Mouse (Mus musculus) cortical plate, adult 2 months (tissue): Measurements from ENCODE around the gene Rsl24d1.

Source experiments
- CTCF ChIP-seq: fragments of 200-500 bp; IDR thresholded peaks from 2 replicates; pipeline ENCODE4 v1.5.1; 2011; ENCODE audit warnings: mild to moderate bottlenecking, control low read depth, low read length; ENCODE audit not compliant: insufficient read depth; ENCODE audit errors: extremely low read depth
- POLR2A ChIP-seq: fragments of 200-500 bp; IDR thresholded peaks from 2 replicates; pipeline ENCODE4 v1.6.1; 2011; ENCODE audit warnings: mild to moderate bottlenecking, low read length, control low read depth; ENCODE audit not compliant: insufficient read depth; ENCODE audit errors: extremely low read depth

GRCm38 (mm10) chr9:73087121-73087520 is 26.1 kb upstream of the Rsl24d1 start:
- TF ChIP-seq CTCF: no peak
- no peak for TF ChIP-seq POLR2A
